ENCODE assay signal across 12 mouse cellular contexts in genomic region chr2:170201816-170202371, GRCm38 (mm10). TPM values are rescaled to one million over a fixed set of nuclear protein-coding genes. Genes with fewer than 3 reads are reported as not detected.
A peak's percentile ranks its signal among the peaks of the same experiment; 100 is the strongest.
DNase-seq lines count a peak whose midpoint lies in the region; ATAC-seq and TF ChIP-seq lines count a peak whose summit lies in the region.
"Had no signal": no experiment of that assay in that cellular context is flagged by ENCODE, and none has a peak within 500 bp of the region (broad histone marks: within the 10 kb centered on the region; RNA-seq: fewer than 3 reads in every experiment).

No protein-coding gene starts in this region.

- no peak overlapping the region for H3K27ac ChIP-seq in limb, embryonic 13.5 days
- H3K27ac ChIP-seq in limb, embryonic 10.5 days: no peak overlapping the region
- H3K27ac ChIP-seq in bone marrow, adult 2 months (ENCODE audit: control insufficient read depth, insufficient read depth, low read depth, low read length, poor library complexity): peak overlapping the region; percentile 75
- peak overlapping the region; percentile 71 for H3K27ac ChIP-seq in liver, embryonic 14.5 days
- no peak overlapping the region for H3K27ac ChIP-seq in forebrain, embryonic 10.5 days
- H3K27ac ChIP-seq: neural tube, embryonic 12.5 days had no signal

- no peak for TF ChIP-seq EP300 in liver, embryonic 14.5 days (IDR thresholded peaks at IDR 0.05; ENCODE audit: low read depth)

- DNase-seq in limb, embryonic 10.5 days (ENCODE audit: low spot score): no peak
- DNase-seq in liver, embryonic 14.5 days (ENCODE audit: low read depth in 3 of 3, low spot score in 3 of 3): peak in 2 of 3 experiments; percentile 64 to 65
- peak; percentile 59 to 72 for DNase-seq in spleen, postnatal 4 days (ENCODE audit: low spot score in 2 of 2)
- no peak for DNase-seq in layer of hippocampus, adult 9-11 months
- DNase-seq in forebrain, embryonic 10.5 days (ENCODE audit: extremely low spot score, low spot score): no peak
- DNase-seq in kidney, adult 8-10 months: no peak
- DNase-seq: cerebellum, adult 18-20 months; kidney, adult 11 months had no signal

- no peak overlapping the region for H3K4me3 ChIP-seq in limb, embryonic 13.5 days
- no peak overlapping the region for H3K4me3 ChIP-seq in limb, embryonic 10.5 days
- H3K4me3 ChIP-seq in bone marrow, adult 2 months (replicated peaks; ENCODE audit: control insufficient read depth, low read depth, low read length): peak overlapping the region; percentile 40
- peak overlapping the region; percentile 18 to 25 for H3K4me3 ChIP-seq in liver, embryonic 14.5 days (ENCODE audit: insufficient read depth in 1 of 2, low read depth in 2 of 2, low read length in 2 of 2)
- no peak overlapping the region for H3K4me3 ChIP-seq in forebrain, embryonic 10.5 days
- H3K4me3 ChIP-seq: neural tube, embryonic 12.5 days had no signal

- peaks cover 19% of the 10 kb centered on the region for H3K4me1 ChIP-seq in limb, embryonic 13.5 days
- H3K4me1 ChIP-seq in limb, embryonic 10.5 days: peaks cover 19% of the 10 kb centered on the region
- peaks cover 4% of the 10 kb centered on the region; the same call in 1 of the 2 replicates for H3K4me1 ChIP-seq in bone marrow, adult 2 months (ENCODE audit: control insufficient read depth, insufficient read depth, low read length)
- H3K4me1 ChIP-seq in liver, embryonic 14.5 days (replicated peaks; ENCODE audit: control insufficient read depth in 2 of 2, insufficient read depth in 2 of 2, low read length in 1 of 2): peaks cover 24 to 29% of the 10 kb centered on the region in 2 experiments
- peaks cover 19% of the 10 kb centered on the region for H3K4me1 ChIP-seq in forebrain, embryonic 10.5 days

- H3K9ac ChIP-seq in limb, embryonic 13.5 days: no peak overlapping the region
- H3K9ac ChIP-seq in liver, embryonic 14.5 days (replicated peaks): peak overlapping the region; percentile 48
- H3K9ac ChIP-seq: neural tube, embryonic 12.5 days had no signal

- TF ChIP-seq POLR2A in bone marrow, adult 2 months (IDR thresholded peaks at IDR 0.05; ENCODE audit: borderline replicate concordance, control insufficient read depth, low read depth, low read length): 0 out of 2 replicates have a peak, but pooled peaks have one; percentile 8

- no peaks in the 10 kb centered on the region for H3K36me3 ChIP-seq in limb, embryonic 13.5 days
- no peaks in the 10 kb centered on the region for H3K36me3 ChIP-seq in limb, embryonic 10.5 days
- no peaks in the 10 kb centered on the region for H3K36me3 ChIP-seq in liver, embryonic 14.5 days (replicated peaks; ENCODE audit: control insufficient read depth, insufficient read depth, low read depth)
- no peaks in the 10 kb centered on the region for H3K36me3 ChIP-seq in forebrain, embryonic 10.5 days (replicated peaks)
- H3K36me3 ChIP-seq: neural tube, embryonic 12.5 days had no signal

- ATAC-seq in limb, embryonic 13.5 days (ENCODE audit: low FRiP score, low read depth): 0 out of 2 replicates have a peak, but pooled peaks have one; percentile 24
- ATAC-seq in liver, embryonic 14.5 days (ENCODE audit: insufficient read depth): peak; percentile 92
- ATAC-seq: Patski had no signal

- no peaks in the 10 kb centered on the region; the same call in 1 of the 2 replicates for H3K27me3 ChIP-seq in limb, embryonic 13.5 days
- 0 out of 2 replicates have a peak, but pooled peaks cover 3% of the 10 kb centered on the region for H3K27me3 ChIP-seq in limb, embryonic 10.5 days (ENCODE audit: low read depth, poor library complexity, severe bottlenecking)
- no peaks in the 10 kb centered on the region for H3K27me3 ChIP-seq in liver, embryonic 14.5 days (ENCODE audit: control insufficient read depth, insufficient read depth, low read length)
- H3K27me3 ChIP-seq in forebrain, embryonic 10.5 days (ENCODE audit: poor library complexity, severe bottlenecking): peaks cover 7% of the 10 kb centered on the region; the same call in 1 of the 2 replicates
- H3K27me3 ChIP-seq: neural tube, embryonic 12.5 days; Patski had no signal

- WGBS in limb, embryonic 13.5 days: 74% methylated on average over 10 of the region's 10 CpGs
- WGBS in limb, embryonic 10.5 days: 81% methylated on average over 10 of the region's 10 CpGs
- 5% methylated on average over 10 of the region's 10 CpGs for WGBS in bone marrow, adult 2 months
- 13% methylated on average over 10 of the region's 10 CpGs for WGBS in liver, embryonic 14.5 days (ENCODE audit: insufficient replicate concordance)
- 78% methylated on average over 10 of the region's 10 CpGs for WGBS in forebrain, embryonic 10.5 days

- no peaks in the 10 kb centered on the region for H3K9me3 ChIP-seq in limb, embryonic 13.5 days
- H3K9me3 ChIP-seq in limb, embryonic 10.5 days (replicated peaks): no peaks in the 10 kb centered on the region
- H3K9me3 ChIP-seq in liver, embryonic 14.5 days (ENCODE audit: control insufficient read depth, low read length): no peaks in the 10 kb centered on the region
- no peaks in the 10 kb centered on the region for H3K9me3 ChIP-seq in forebrain, embryonic 10.5 days
- H3K9me3 ChIP-seq: neural tube, embryonic 12.5 days had no signal

- TF ChIP-seq CTCF in bone marrow, adult 2 months (IDR thresholded peaks at IDR 0.05; ENCODE audit: control insufficient read depth, insufficient read depth, low read length): no peak
- TF ChIP-seq CTCF in liver, embryonic 14.5 days (IDR thresholded peaks at IDR 0.05; ENCODE audit: low read depth): no peak

- no peak overlapping the region for H3K4me2 ChIP-seq in limb, embryonic 13.5 days (replicated peaks)
- H3K4me2 ChIP-seq in liver, embryonic 14.5 days (ENCODE audit: low read depth): peak overlapping the region; percentile 57
- H3K4me2 ChIP-seq: neural tube, embryonic 12.5 days had no signal

RNA-seq across cellular contexts. Expression of gene Zfp217, which starts 54.0 kb away (rescaled TPM):
- 4.5 and 4.6 TPM in 2 replicates for polyA plus RNA-seq in limb, embryonic 13.5 days (2015; fragmentation: Nextera tagmentation; extraction: Ambion mirVana)
- polyA plus RNA-seq in limb, embryonic 10.5 days (2016; fragmentation: Nextera tagmentation; extraction: Ambion mirVana): 3.9 and 4.1 TPM in 2 replicates
- 10.1 and 23.7 TPM in 2 replicates for polyA plus RNA-seq in bone marrow, adult 2 months (2011; ENCODE audit: insufficient read depth, insufficient read length, low replicate concordance, missing spikeins)
- polyA plus RNA-seq in liver, embryonic 14.5 days (2012; rRNA removed): 4.2 and 4.8 TPM in 2 replicates
- 2.3 and 3.5 TPM in 2 replicates for polyA plus RNA-seq in liver, embryonic 14.5 days (2014; fragmentation: Nextera tagmentation; extraction: Ambion mirVana)
- polyA plus RNA-seq in forebrain, embryonic 10.5 days (2016; fragmentation: Nextera tagmentation; extraction: Ambion mirVana): 3.4 and 4.1 TPM in 2 replicates

Comparison
In these comparisons a context has a peak if more than half of its experiments do, and no peak if none do; other contexts are left out.
1. H3K27ac ChIP-seq: peak in bone marrow, adult 2 months (single experiment) and liver, embryonic 14.5 days (single experiment); none in limb, embryonic 13.5 days (single experiment), limb, embryonic 10.5 days (single experiment) and forebrain, embryonic 10.5 days (single experiment).
2. H3K4me3 ChIP-seq: peak in bone marrow, adult 2 months (single experiment) and liver, embryonic 14.5 days (2 of 2); none in limb, embryonic 13.5 days (single experiment), limb, embryonic 10.5 days (single experiment) and forebrain, embryonic 10.5 days (single experiment).
3. DNase-seq: peak in liver, embryonic 14.5 days (2 of 3) and spleen, postnatal 4 days (2 of 2); none in limb, embryonic 10.5 days (single experiment), layer of hippocampus, adult 9-11 months (single experiment), forebrain, embryonic 10.5 days (single experiment) and kidney, adult 8-10 months (0 of 2).